7 mouse cellular contexts compared by ENCODE assay signal in genomic region chr13:45963497-45964330, GRCm38 (mm10). TPM values are rescaled to one million over a fixed set of nuclear protein-coding genes. Genes with fewer than 3 reads are reported as not detected.
A peak's percentile ranks its signal among the peaks of the same experiment; 100 is the strongest.
DNase-seq lines count a peak whose midpoint lies in the region; ATAC-seq and TF ChIP-seq lines count a peak whose summit lies in the region.

No protein-coding gene starts in this region.

- peak; percentile 96 for DNase-seq in adrenal gland, adult 2 months
- peak; percentile 73 for DNase-seq in embryo, embryonic 10.5 days (ENCODE audit: low spot score)
- peak; percentile 50 to 79 for DNase-seq in gastrocnemius, postnatal 4 days (ENCODE audit: low spot score in 2 of 2)
- peak; percentile 83 for DNase-seq in midbrain, embryonic 14.5 days
- peak; percentile 26 for DNase-seq in spleen, adult 12 weeks (ENCODE audit: low spot score)

- peak overlapping the region; percentile 87 for H3K4me2 ChIP-seq in intestine, postnatal 0 days (replicated peaks; ENCODE audit: low read depth)
- peak overlapping the region; percentile 89 for H3K4me2 ChIP-seq in limb, embryonic 13.5 days (replicated peaks)
- peak overlapping the region; percentile 85 for H3K4me2 ChIP-seq in midbrain, embryonic 14.5 days (ENCODE audit: low read length)

- peak overlapping the region; percentile 99 for H3K27ac ChIP-seq in intestine, postnatal 0 days (ENCODE audit: low read depth, low read length)
- peak overlapping the region; percentile 93 for H3K27ac ChIP-seq in limb, embryonic 13.5 days
- H3K27ac ChIP-seq in midbrain, embryonic 14.5 days (replicated peaks; ENCODE audit: low read depth, low read length), result peak overlapping the region; percentile 97

- H3K4me3 ChIP-seq in intestine, postnatal 0 days (ENCODE audit: low read depth, low read length), result peak overlapping the region; percentile 89
- H3K4me3 ChIP-seq in limb, embryonic 13.5 days, result peak overlapping the region; percentile 90
- peak overlapping the region; percentile 94 for H3K4me3 ChIP-seq in midbrain, embryonic 14.5 days (replicated peaks; ENCODE audit: low read depth, low read length)

- ATAC-seq in intestine, postnatal 0 days, result peak; percentile 68
- ATAC-seq in limb, embryonic 13.5 days (ENCODE audit: low FRiP score, low read depth), result peak; percentile 34
- peak; percentile 60 for ATAC-seq in midbrain, embryonic 14.5 days (ENCODE audit: low FRiP score, low TSS enrichment)

- H3K4me1 ChIP-seq in intestine, postnatal 0 days (replicated peaks; ENCODE audit: control insufficient read depth, insufficient read depth, low read length), result peaks cover 13% of the 10 kb centered on the region
- H3K4me1 ChIP-seq in limb, embryonic 13.5 days, result peaks cover 46% of the 10 kb centered on the region
- peaks cover 42% of the 10 kb centered on the region for H3K4me1 ChIP-seq in midbrain, embryonic 14.5 days (ENCODE audit: control insufficient read depth, insufficient read depth, low read length)

- no peaks in the 10 kb centered on the region for H3K27me3 ChIP-seq in intestine, postnatal 0 days (replicated peaks; ENCODE audit: control insufficient read depth, insufficient read depth, low read length)
- H3K27me3 ChIP-seq in limb, embryonic 13.5 days, result peaks cover 16% of the 10 kb centered on the region
- H3K27me3 ChIP-seq in midbrain, embryonic 14.5 days (ENCODE audit: control insufficient read depth, insufficient read depth, low read length), result no peaks in the 10 kb centered on the region

- peak; percentile 54 for TF ChIP-seq CTCF in intestine, postnatal 0 days (IDR thresholded peaks at IDR 0.05; ENCODE audit: low read depth)

- WGBS in intestine, postnatal 0 days, result under 1% methylated on average over 80 of the region's 95 CpGs
- WGBS in limb, embryonic 13.5 days, result under 1% methylated on average over 60 of the region's 95 CpGs
- under 1% methylated on average over 85 of the region's 95 CpGs for WGBS in midbrain, embryonic 14.5 days

- peak overlapping the region; percentile 97 for H3K9ac ChIP-seq in intestine, postnatal 0 days (ENCODE audit: low read depth, low read length)
- peak overlapping the region; percentile 92 for H3K9ac ChIP-seq in limb, embryonic 13.5 days
- H3K9ac ChIP-seq in midbrain, embryonic 14.5 days (replicated peaks; ENCODE audit: low read length), result peak overlapping the region; percentile 95

- no peaks in the 10 kb centered on the region for H3K9me3 ChIP-seq in intestine, postnatal 0 days (ENCODE audit: control insufficient read depth)
- no peaks in the 10 kb centered on the region for H3K9me3 ChIP-seq in limb, embryonic 13.5 days
- no peaks in the 10 kb centered on the region for H3K9me3 ChIP-seq in midbrain, embryonic 14.5 days (ENCODE audit: control insufficient read depth, low read length)

- H3K36me3 ChIP-seq in intestine, postnatal 0 days (ENCODE audit: control insufficient read depth, insufficient read depth), result no peaks in the 10 kb centered on the region
- no peaks in the 10 kb centered on the region for H3K36me3 ChIP-seq in limb, embryonic 13.5 days
- no peaks in the 10 kb centered on the region for H3K36me3 ChIP-seq in midbrain, embryonic 14.5 days (ENCODE audit: control insufficient read depth, insufficient read depth, low read length)

RNA-seq across cellular contexts. Expression of gene Atxn1, which starts 1.1 kb away (rescaled TPM):
- 10 to 100 TPM; 42.0 to 43.5 TPM for total RNA-seq in adrenal gland, adult 2 months (2021)
- polyA plus RNA-seq in adrenal gland, adult 2 months (2012; rRNA removed), result 21.1 and 27.3 TPM in 2 replicates
- 10 to 100 TPM; 24.8 to 29.0 TPM for total RNA-seq in gastrocnemius, postnatal 4 days (2021)
- 6.1 and 9.4 TPM in 2 replicates for polyA plus RNA-seq in intestine, postnatal 0 days (2015; fragmentation: Nextera tagmentation; extraction: Ambion mirVana)
- 6.0 and 6.8 TPM in 2 replicates for polyA plus RNA-seq in limb, embryonic 13.5 days (2015; fragmentation: Nextera tagmentation; extraction: Ambion mirVana)
- polyA plus RNA-seq in midbrain, embryonic 14.5 days (2014; fragmentation: Nextera tagmentation; extraction: Ambion mirVana), result 7.3 and 8.7 TPM in 2 replicates

Comparison
In these comparisons a context has a peak if more than half of its experiments do, and no peak if none do; other contexts are left out.
1. Peak in every context shown above with its lines: DNase-seq, ATAC-seq, H3K4me3 ChIP-seq and H3K27ac ChIP-seq.
2. DNase-seq: peak in every context shown above with its lines; median percentile 96 in adrenal gland, adult 2 months; 83 in midbrain, embryonic 14.5 days; 73 in embryo, embryonic 10.5 days; 64 in gastrocnemius, postnatal 4 days; 26 in spleen, adult 12 weeks.